Mouse (Mus musculus): ENCODE measurements at regions not wholly inside any gene's neighbourhood (a gene's known extent, or its start where the extent isn't known, plus 50 kb on each side); places are given as distances from the start of the nearest gene placed in this dataset.
A peak's percentile ranks its signal among the peaks of the same experiment; 100 is the strongest.

GRCm38 (mm10) chr8:127753793-127754565 lies 604.4 kb upstream of the Nrp1 start:
- peak; percentile 25 to 33 for DNase-seq

DNA sequence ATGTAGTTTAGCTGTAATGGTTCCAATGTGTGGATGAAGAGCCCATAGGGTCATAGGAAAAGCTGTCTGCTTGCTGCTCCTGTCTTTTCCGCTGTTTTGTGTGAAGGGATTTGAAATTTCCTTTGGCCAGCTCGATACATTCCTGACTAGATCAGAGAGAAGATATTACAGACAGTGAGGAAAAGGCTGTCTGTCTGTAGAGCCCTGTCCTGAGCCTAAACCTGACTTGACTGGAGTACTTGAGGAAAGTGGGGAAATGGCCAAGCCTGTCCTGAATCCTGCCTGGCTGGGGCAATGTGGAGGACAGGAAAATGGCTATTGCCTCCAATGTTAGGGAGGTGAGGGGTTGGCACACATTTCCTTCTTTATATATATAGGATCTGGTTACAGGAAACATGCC lies 601.0 kb upstream of the Nrp1 start:
- DNase-seq = no peak

GRCm38 (mm10) chr8:127759906-127760305 lies 598.5 kb upstream of the Nrp1 start:
- DNase-seq = no peak

GRCm38 (mm10) chr8:127765199-127765598 lies 593.2 kb upstream of the Nrp1 start:
- peak; percentile 28 to 33 for DNase-seq

GRCm38 (mm10) chr8:127768311-127768710 lies 590.1 kb upstream of the Nrp1 start:
- no peak for DNase-seq

DNA sequence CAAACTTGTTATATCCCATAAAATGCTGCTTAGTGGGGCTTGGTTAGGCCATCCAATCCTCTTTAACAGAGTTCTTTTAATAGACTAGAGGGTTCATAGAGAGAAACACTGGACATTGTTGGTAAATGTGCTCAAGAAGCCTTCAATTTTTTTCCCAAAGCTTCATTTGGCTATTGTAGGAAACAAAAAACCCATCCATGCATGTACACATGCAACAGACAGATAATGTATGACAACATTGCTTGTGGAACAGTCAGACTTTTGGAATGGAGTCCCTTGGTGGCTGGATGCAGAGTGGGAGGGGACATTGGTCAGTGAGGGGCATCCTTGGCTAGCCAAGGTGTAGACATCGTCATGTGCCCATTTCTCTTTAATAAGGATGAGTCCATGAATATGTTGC lies 588.8 kb upstream of the Nrp1 start:
- no peak for DNase-seq

DNA sequence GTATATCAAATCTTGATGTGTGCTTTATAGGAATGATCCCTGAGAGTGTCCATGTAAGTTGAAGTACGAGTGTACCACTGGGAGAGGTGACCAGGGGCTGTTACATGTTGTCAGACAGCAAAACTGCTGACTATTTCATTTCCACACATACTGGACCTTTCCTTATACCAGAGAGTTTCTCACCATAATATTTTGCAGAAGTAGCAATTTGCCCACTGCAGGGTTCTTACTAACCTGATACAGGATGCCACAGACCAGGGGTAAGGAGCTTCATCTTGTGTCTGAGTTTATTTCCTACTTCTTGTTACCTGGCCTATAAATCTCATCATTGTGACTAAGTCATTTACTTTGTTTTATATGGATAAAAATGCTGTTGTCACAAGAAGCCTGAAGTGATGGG lies 586.6 kb upstream of the Nrp1 start:
- no peak for DNase-seq

DNA sequence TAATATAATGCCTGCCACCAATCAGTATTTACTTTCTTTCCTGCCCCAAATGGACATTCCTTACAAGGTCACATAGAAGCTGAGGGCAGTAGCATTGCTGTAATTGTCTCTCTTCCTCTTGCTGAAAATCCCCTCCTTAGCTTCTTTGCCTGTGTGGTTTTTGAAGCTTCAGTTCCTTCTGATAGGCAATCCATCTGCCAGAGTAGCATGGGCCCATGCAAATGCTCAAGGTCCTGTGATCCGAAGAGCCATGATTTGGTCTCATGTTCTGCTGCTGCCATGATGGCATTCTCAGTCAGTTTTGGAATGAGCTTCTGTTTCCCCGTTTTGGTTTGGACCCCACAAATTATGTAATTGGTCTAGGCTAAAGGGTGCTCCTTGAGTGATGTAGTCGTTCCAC lies 586.0 kb upstream of the Nrp1 start:
- no peak for DNase-seq

DNA sequence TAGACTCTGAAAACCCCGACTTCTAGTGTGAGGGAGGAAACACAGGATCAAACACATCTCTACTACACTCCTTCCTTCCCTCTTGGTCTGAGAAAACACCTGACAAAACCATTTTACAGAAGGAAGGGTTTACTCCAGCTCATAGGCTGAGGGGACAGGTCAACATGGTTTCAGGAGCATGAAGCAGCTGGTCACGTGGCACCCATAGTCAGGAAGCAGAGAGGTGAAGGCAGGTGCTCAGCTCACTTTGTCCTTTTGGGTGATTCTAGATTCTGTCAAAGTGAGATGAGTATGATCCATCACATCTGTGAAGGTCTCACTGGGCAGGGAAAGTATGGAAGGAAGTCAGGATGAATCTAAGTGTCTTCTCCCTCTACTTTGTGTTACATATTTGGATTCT lies 585.5 kb upstream of the Nrp1 start:
- no peak for DNase-seq

- DNase-seq = peak; percentile 17 to 18
Measured at GRCm38 (mm10) chr8:127774642-127775041, 583.8 kb upstream of the Nrp1 start.

GRCm38 (mm10) chr8:127775160-127775559 lies 583.2 kb upstream of the Nrp1 start:
- no peak for DNase-seq

DNA sequence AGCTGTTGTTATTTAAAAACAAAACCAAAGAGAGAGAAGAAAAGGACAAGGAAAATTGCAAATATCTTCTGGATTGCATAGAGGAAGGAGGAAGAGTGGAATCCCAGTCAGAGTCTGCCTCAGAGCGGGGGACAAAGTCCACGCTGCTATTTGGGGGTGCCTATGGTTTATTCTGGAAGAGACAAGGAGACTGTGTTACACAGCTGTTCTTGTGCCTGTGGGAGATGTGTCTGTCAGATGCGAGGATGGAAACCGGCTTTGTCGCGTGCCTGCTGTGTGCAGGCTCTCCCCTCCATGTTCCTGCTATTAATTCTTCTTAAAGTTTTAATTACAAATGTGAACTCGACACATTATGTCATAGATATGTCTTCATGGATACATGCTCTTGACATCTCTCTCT lies 582.7 kb upstream of the Nrp1 start:
- peak; percentile 23 to 47 for DNase-seq

GRCm38 (mm10) chr8:127778352-127779020 lies 579.9 kb upstream of the Nrp1 start:
- peak; percentile 22 to 59 for DNase-seq

GRCm38 (mm10) chr8:127779021-127779689 lies 579.2 kb upstream of the Nrp1 start:
- DNase-seq = no peak

DNA sequence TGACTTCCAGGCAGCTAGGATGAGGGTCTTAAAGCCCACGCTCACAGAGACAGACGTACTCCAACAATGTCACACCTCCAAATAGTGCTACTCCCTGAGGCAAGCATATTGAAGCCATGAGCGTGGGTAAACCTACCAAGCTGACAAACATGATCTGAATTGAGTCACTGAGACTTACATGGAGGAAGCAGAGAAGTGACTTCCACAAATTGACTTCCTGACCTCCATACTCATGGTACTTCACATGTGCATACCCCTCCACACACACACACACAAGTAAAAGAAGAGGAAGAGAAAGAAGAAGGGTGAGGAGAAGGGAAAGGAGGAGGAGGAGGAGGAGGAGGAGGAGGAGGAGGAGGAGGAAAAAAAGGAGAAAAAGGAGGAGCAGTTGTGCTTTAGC lies 577.8 kb upstream of the Nrp1 start:
- no peak for DNase-seq

GRCm38 (mm10) chr8:127781011-127781410 lies 577.4 kb upstream of the Nrp1 start:
- peak in 1 of 2 experiments; percentile 18 for DNase-seq

DNA sequence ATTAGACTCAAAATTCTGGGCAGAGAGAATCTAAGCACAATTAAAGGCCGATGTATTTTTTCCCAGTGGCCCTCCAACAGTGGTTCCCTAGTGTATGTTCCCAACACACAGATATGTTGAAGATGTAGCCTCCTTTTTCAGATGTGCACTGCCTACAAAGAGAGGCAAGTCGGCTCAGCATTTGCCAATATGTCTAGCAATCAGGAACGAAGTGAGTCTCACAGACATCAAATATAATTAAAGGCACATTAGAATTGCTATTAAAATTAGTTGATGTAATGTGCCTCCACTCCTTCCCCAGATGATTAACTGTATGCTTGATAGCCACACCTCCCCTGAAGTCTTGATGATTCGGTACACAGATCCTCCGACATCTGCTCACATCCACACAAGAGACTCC lies 565.8 kb upstream of the Nrp1 start:
- DNase-seq = no peak

DNA sequence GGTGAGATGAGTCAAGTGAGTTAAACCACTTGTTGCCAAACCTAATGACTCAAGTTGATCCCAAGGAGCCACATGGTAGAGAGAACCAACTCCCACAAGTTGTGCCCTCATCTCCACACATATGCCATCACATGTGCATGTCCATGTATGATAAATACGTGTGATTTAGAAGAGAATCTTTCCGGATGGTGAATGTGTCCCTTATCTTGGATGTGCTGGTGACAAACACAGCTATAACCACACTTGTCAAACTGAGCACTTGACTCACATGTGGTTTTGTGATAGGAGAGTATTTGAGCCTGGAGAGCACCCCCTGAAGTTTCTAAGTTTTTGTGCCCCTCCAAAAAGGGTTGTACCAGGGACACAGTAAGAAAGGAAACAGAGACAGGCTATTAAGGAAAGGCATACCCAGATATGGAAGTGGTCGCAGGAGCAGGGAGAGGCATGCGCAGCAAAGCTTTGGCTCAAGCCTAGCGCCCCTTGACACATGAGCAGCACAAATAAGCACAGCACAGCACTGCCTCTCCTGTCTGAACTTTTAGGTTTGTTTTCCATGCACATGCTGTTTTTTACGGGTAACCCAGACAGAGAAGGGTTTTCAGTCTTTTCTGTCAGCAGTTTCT lies 558.4 kb upstream of the Nrp1 start:
- DNase-seq = no peak

GRCm38 (mm10) chr8:127802136-127802535 lies 556.3 kb upstream of the Nrp1 start:
- peak; percentile 14 to 48 for DNase-seq

- no peak for DNase-seq
Measured at GRCm38 (mm10) chr8:127802661-127803333, 555.6 kb upstream of the Nrp1 start.

DNA sequence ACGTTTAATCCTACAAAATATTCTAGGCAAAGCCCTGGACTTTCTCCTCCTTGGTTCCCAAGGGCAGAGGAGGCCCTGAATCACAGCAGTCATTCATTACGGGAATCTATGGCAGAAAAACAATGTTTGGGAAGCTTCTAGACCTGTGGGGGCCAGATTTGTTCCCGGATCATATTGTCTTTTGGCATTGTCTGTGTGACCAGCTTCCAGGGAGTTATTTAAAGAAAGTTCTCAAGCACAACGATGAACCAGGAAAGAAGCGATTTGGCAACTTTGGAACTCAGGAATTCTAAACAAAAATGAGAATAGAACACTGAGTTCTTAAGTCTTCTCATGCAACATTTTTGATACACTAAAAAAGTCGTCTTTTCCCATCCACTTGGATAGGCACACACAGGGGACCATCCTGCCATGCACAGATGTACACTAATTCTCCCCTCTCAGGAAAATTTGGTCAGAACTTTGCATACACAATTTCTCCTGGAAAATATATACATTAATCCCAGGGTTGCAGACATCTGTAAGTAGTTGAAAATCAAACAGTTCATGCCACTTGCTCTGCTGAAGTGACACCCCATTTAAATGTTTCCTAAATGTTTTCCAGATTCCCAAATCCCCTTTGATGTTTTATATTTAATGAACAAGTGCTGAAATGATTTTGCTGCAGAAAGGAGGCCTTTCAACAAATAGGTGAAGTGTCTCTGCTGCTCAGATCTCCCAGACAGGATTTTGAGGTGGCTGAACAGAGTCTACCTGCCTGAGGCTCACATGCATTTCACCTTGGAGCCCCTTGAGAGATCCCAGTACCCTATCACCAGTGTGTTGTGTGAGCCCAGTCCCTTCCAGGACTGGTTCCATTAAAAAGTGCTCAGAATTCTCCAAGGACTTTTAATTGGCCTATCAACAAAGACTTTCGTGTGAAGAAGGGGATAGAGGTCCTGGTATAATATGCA lies 548.9 kb upstream of the Nrp1 start:
- peak; percentile 62 to 73 for DNase-seq

All from heart, adult 18-20 months (tissue).